In the genomic region with DNA sequence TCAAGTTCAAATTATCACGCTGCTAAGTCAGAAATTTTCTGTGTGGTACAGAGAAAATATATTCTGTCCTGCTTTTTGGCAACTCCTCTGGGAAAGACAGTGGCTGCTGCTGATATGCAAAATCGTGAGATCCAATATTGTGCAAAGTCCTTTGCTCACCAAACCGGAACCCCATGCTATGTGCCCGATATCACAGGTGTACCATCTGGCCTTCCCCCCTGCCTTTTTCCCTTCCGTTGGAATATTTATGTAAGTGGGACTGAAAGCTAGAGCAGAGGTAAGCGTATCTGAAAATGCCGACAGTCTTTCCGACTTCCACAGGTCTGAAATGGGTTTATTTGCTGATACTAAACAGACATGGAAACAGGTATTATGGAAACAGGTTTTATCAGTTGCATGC, we compare ENCODE assay signal across 15 mouse cellular contexts.
"Had no signal": no experiment of that assay in that cellular context is flagged by ENCODE, and none has a peak within 500 bp of the region (broad histone marks: within the 10 kb centered on the region; RNA-seq: fewer than 3 reads in every experiment).

No protein-coding gene starts in this region.

- H3K4me2 ChIP-seq: limb, embryonic 15.5 days; liver, embryonic 13.5 days; lung, embryonic 15.5 days; midbrain, embryonic 11.5 days; midbrain, embryonic 15.5 days; neural tube, embryonic 12.5 days had no signal

- H3K36me3 ChIP-seq: limb, embryonic 15.5 days; lung, embryonic 15.5 days; midbrain, embryonic 15.5 days; neural tube, embryonic 12.5 days had no signal

- ATAC-seq: liver, postnatal 0 days; midbrain, embryonic 15.5 days had no signal

- H3K27me3 ChIP-seq: limb, embryonic 15.5 days; liver, embryonic 13.5 days; lung, embryonic 15.5 days; megakaryocyte, embryonic 14.5 days; midbrain, embryonic 15.5 days; neural tube, embryonic 12.5 days had no signal

- H3K27ac ChIP-seq: left cerebral cortex, adult 2 months; limb, embryonic 15.5 days; lung, embryonic 15.5 days; macrophage; midbrain, embryonic 15.5 days; neural tube, embryonic 12.5 days had no signal

- DNase-seq: kidney, postnatal 10 days; kidney, postnatal 4 days; liver, embryonic 13.5 days; liver, postnatal 0 days; lung, postnatal 14 days; thymus, adult 18-20 months; thymus, postnatal 14 days had no signal

- H3K4me3 ChIP-seq: left cerebral cortex, adult 2 months; limb, embryonic 15.5 days; liver, embryonic 13.5 days; lung, embryonic 15.5 days; megakaryocyte, embryonic 14.5 days; midbrain, embryonic 15.5 days; neural tube, embryonic 12.5 days had no signal

- H3K9ac ChIP-seq: limb, embryonic 15.5 days; liver, embryonic 13.5 days; liver, postnatal 0 days; lung, embryonic 15.5 days; midbrain, embryonic 15.5 days; neural tube, embryonic 12.5 days had no signal

- H3K9me3 ChIP-seq: limb, embryonic 15.5 days; liver, embryonic 13.5 days; lung, embryonic 15.5 days; megakaryocyte, embryonic 14.5 days; midbrain, embryonic 15.5 days; neural tube, embryonic 12.5 days had no signal

- H3K4me1 ChIP-seq: limb, embryonic 15.5 days; lung, embryonic 15.5 days; neural tube, embryonic 12.5 days had no signal
